Mouse (Mus musculus): Measurements from ENCODE around the gene Kcnj6. TPM values are rescaled to one million over a fixed set of nuclear protein-coding genes. Genes with fewer than 3 reads are reported as not detected.

Kcnj6 gene
- polyA plus RNA-seq, 1 experiment from 2014 or later = 3.3 TPM

DNA sequence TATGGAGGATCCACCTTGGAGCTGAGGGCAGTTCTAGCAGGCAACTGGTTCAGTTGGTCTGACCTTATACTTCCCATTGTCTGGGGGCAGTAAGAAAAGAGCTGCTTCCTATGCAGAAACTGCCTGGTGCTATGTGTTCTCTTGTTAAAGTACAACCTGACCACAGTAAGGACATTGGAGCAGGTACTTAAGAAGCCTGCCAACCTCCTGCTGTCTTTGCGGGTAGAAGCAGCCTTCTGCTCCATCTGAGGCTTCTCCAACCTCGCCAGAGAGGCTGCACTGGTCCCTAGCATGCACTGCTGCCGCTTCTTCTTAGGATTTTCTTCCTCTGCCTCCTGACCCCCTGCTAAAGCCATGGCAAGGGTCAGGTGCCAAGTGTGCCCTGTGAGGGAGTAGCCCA lies 113.6 kb downstream of the Kcnj6 start:
- no peak overlapping the region for H3K4me3 ChIP-seq (replicated peaks; ENCODE audit: low read depth, low read length)
- ATAC-seq (ENCODE audit: low FRiP score, low TSS enrichment) (no peak), DNase-seq (no peak)
- H3K4me1 ChIP-seq (ENCODE audit: control insufficient read depth, insufficient read depth, low read length) = no peaks in the 10 kb centered on the region
- no peak overlapping the region for H3K9ac ChIP-seq (replicated peaks; ENCODE audit: low read length)
- no peak overlapping the region for H3K4me2 ChIP-seq (ENCODE audit: low read length)
- no peaks in the 10 kb centered on the region for H3K36me3 ChIP-seq (ENCODE audit: control insufficient read depth, insufficient read depth, low read length)
- H3K9me3 ChIP-seq (ENCODE audit: control insufficient read depth, low read length) = no peaks in the 10 kb centered on the region
- H3K27me3 ChIP-seq (ENCODE audit: control insufficient read depth, insufficient read depth, low read length) = no peaks in the 10 kb centered on the region
- WGBS = 71% methylated on average over 3 of the region's 3 CpGs
- H3K27ac ChIP-seq (replicated peaks; ENCODE audit: low read depth, low read length) = no peak overlapping the region

DNA sequence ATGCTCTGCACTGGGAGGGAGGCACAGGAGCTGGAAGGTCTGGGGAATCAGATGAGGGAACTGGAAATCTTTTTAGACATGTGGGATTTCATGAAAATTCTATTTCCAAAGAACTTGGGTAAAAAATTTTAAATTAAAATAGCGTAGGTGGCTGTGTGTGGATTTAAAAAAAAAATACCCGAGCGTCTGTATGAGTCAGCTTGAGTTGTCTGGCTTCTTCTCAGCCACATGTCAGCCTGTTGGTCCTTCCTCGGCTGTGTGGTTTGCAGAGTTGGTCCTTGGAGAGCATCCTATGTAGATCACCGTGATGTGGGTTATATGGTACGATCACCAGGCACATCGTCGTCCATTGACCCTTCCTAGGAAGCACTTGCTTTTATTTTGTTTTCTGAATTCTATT lies 114.3 kb downstream of the Kcnj6 start:
- Histone ChIP-seq H3K9ac (replicated peaks; ENCODE audit: low read length) (no peak overlapping the region), H3K4me2 (ENCODE audit: low read length) (no peak overlapping the region), H3K9me3 (ENCODE audit: control insufficient read depth, low read length) (no peaks in the 10 kb centered on the region), H3K4me3 (replicated peaks; ENCODE audit: low read depth, low read length) (no peak overlapping the region), H3K4me1 (ENCODE audit: control insufficient read depth, insufficient read depth, low read length) (no peaks in the 10 kb centered on the region), H3K36me3 (ENCODE audit: control insufficient read depth, insufficient read depth, low read length) (no peaks in the 10 kb centered on the region), H3K27ac (replicated peaks; ENCODE audit: low read depth, low read length) (no peak overlapping the region), H3K27me3 (ENCODE audit: control insufficient read depth, insufficient read depth, low read length) (no peaks in the 10 kb centered on the region)
- ATAC-seq (ENCODE audit: low FRiP score, low TSS enrichment) (no peak), DNase-seq (no peak)
- WGBS = 81% methylated on average over 8 of the region's 8 CpGs

DNA sequence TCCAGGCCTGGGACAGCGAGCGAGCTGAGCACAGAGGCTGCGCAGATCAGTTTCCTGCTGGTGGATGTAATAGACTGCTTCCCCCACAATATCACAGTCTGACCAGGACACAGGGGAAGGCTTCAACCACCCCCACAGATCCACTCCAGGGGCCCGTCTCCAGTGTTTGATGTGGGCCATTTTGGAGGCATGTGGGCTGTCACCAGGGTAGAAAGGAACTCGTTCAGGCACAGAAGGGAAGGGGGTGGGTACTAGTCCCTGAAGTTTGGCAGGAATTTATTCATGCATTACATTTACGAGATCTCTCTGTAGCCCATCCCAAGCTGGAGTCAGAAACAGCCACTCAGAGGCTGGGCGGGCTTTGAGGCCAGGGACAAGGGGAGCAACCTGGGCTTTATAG lies 115.4 kb downstream of the Kcnj6 start:
- H3K9ac ChIP-seq (replicated peaks; ENCODE audit: low read length) = no peak overlapping the region
- H3K36me3 ChIP-seq (ENCODE audit: control insufficient read depth, insufficient read depth, low read length) = no peaks in the 10 kb centered on the region
- H3K4me3 ChIP-seq (replicated peaks; ENCODE audit: low read depth, low read length) = no peak overlapping the region
- no peaks in the 10 kb centered on the region for H3K27me3 ChIP-seq (ENCODE audit: control insufficient read depth, insufficient read depth, low read length)
- H3K27ac ChIP-seq (replicated peaks; ENCODE audit: low read depth, low read length) = no peak overlapping the region
- DNase-seq (no peak), ATAC-seq (ENCODE audit: low FRiP score, low TSS enrichment) (no peak)
- no peak overlapping the region for H3K4me2 ChIP-seq (ENCODE audit: low read length)
- WGBS = 58% methylated on average over 7 of the region's 7 CpGs
- no peaks in the 10 kb centered on the region for H3K9me3 ChIP-seq (ENCODE audit: control insufficient read depth, low read length)
- H3K4me1 ChIP-seq (ENCODE audit: control insufficient read depth, insufficient read depth, low read length) = no peaks in the 10 kb centered on the region

DNA sequence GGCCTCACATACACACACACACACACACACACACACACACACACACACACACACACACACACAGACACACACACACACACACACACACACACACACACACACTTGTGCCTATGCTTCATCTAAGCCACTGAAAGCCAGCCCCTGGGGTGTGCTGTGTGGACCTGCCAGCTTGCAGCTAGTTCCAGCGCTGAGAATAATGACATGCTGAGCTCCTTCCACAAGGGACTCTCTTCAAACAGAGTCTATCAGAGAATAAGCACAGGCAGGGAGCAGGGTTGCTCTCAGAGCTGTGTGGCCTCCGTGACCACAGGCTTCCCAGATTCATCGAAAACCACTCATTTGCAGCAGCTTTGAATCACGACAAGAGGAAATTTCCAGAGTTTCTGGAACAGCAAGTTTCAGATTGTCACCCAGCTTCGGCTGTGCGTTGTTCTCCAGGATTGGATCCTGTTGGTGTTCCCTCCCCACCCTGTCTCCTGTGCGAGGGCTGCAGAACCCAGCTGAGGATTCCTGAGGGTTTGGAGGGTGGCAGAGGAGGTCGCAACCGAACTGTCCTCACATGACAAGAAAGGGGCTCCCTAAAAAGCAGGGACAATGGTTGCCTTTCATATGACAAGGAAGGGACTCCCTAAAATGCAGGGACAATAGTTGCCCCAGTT lies 124.8 kb downstream of the Kcnj6 start:
- no peak for ATAC-seq (ENCODE audit: low FRiP score, low TSS enrichment)
- H3K4me1 ChIP-seq (ENCODE audit: control insufficient read depth, insufficient read depth, low read length) = peaks cover 8% of the 10 kb centered on the region
- H3K36me3 ChIP-seq (ENCODE audit: control insufficient read depth, insufficient read depth, low read length) = no peaks in the 10 kb centered on the region
- H3K9me3 ChIP-seq (ENCODE audit: control insufficient read depth, low read length) = no peaks in the 10 kb centered on the region
- H3K27ac ChIP-seq (replicated peaks; ENCODE audit: low read depth, low read length) = peak overlapping the region; percentile 22; the same call in 1 of the 2 replicates
- H3K4me3 ChIP-seq (replicated peaks; ENCODE audit: low read depth, low read length) = no peak overlapping the region
- 23% methylated on average over 9 of the region's 9 CpGs for WGBS
- no peaks in the 10 kb centered on the region for H3K27me3 ChIP-seq (ENCODE audit: control insufficient read depth, insufficient read depth, low read length)
- DNase-seq = peak; percentile 73
- H3K9ac ChIP-seq (replicated peaks; ENCODE audit: low read length) = no peak overlapping the region
- H3K4me2 ChIP-seq (ENCODE audit: low read length) = peak overlapping the region; percentile 4; the same call in 1 of the 2 replicates

DNA sequence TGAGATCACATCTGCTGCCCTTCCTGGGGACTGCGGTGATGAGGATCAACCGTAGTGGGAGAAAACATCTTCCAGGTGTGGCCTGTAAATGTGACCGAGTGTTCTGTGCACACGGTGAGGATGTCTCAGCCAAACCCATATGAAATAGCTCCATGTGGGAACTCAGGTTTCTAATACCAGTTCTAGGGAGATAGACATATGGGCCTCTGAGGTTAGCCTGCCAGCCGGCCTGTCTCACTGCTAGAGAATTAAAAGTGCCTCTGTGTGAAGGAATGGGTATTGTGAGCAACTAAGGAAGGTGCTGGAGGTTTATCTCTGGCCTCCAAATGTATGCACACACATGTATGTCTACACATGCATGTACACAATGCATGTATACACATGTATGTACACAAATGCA lies 129.1 kb downstream of the Kcnj6 start:
- peaks cover 8% of the 10 kb centered on the region for H3K4me1 ChIP-seq (ENCODE audit: control insufficient read depth, insufficient read depth, low read length)
- no peak overlapping the region for H3K27ac ChIP-seq (replicated peaks; ENCODE audit: low read depth, low read length)
- H3K36me3 ChIP-seq (ENCODE audit: control insufficient read depth, insufficient read depth, low read length) = no peaks in the 10 kb centered on the region
- ATAC-seq (ENCODE audit: low FRiP score, low TSS enrichment) = no peak
- H3K9me3 ChIP-seq (ENCODE audit: control insufficient read depth, low read length) = no peaks in the 10 kb centered on the region
- H3K4me2 ChIP-seq (ENCODE audit: low read length) = no peak overlapping the region
- 89% methylated on average over 5 of the region's 5 CpGs for WGBS
- no peaks in the 10 kb centered on the region for H3K27me3 ChIP-seq (ENCODE audit: control insufficient read depth, insufficient read depth, low read length)
- H3K9ac ChIP-seq (replicated peaks; ENCODE audit: low read length) = no peak overlapping the region
- H3K4me3 ChIP-seq (replicated peaks; ENCODE audit: low read depth, low read length) = no peak overlapping the region
- no peak for DNase-seq

DNA sequence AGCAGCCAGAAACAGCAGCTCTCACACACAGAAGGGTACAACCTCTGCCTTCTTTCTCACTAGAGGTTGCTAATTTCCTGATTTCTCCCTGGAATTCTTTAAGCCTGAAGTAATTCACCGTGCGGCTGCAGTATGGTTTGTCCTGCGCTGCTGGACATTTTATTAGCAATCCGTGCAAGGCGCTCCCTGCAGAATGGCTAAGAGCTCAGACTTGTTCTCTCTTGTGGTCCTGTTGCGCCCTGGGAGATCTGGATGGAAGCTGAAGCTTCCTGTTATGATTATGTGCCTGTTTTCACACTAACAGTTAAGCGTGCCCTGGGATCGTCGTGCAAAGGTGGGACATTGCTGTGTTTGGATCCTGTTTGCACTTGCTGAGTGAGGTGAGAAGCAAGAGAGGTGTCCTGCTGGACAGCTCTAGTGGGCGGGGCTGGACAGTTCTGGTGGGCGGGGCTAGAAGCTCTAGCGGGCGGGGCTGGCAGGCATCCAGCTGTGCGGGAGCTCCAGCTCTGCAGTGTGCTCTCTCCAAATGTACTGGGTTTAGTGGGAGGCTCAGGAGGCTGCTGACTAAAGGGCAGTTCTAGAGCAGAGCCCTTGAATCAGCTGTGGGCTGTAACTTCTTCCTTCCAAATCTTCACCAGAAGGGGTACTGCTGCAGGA lies 131.1 kb downstream of the Kcnj6 start:
- peak; percentile 12 for DNase-seq
- Histone ChIP-seq H3K4me3 (replicated peaks; ENCODE audit: low read depth, low read length) (no peak overlapping the region), H3K4me1 (ENCODE audit: control insufficient read depth, insufficient read depth, low read length) (no peaks in the 10 kb centered on the region), H3K9me3 (ENCODE audit: control insufficient read depth, low read length) (no peaks in the 10 kb centered on the region), H3K36me3 (ENCODE audit: control insufficient read depth, insufficient read depth, low read length) (no peaks in the 10 kb centered on the region), H3K27me3 (ENCODE audit: control insufficient read depth, insufficient read depth, low read length) (no peaks in the 10 kb centered on the region), H3K9ac (replicated peaks; ENCODE audit: low read length) (no peak overlapping the region), H3K27ac (replicated peaks; ENCODE audit: low read depth, low read length) (no peak overlapping the region), H3K4me2 (ENCODE audit: low read length) (no peak overlapping the region)
- ATAC-seq (ENCODE audit: low FRiP score, low TSS enrichment) = no peak
- 56% methylated on average over 14 of the region's 14 CpGs for WGBS

DNA sequence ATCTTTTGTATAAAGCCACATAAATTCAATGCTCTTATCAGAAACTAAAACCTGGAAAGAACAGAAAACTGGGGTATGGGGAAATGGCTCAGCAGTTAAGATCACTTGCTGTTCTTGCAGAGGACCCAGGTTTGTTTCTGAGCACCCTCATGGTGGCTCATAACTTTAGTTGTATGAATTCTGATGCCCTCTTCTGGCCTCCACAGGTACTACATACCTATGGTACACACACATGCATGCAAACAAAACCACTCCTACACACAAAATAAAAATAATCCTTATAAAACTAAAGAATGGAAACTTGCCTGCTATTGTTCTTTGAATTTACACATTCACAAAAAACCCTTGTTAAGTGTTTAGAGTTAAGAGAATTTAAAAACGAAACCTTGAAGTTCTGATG lies 131.7 kb downstream of the Kcnj6 start:
- H3K36me3 ChIP-seq (ENCODE audit: control insufficient read depth, insufficient read depth, low read length) = no peaks in the 10 kb centered on the region
- no peaks in the 10 kb centered on the region for H3K4me1 ChIP-seq (ENCODE audit: control insufficient read depth, insufficient read depth, low read length)
- H3K27me3 ChIP-seq (ENCODE audit: control insufficient read depth, insufficient read depth, low read length) = no peaks in the 10 kb centered on the region
- WGBS = 94% methylated on average over 1 of the region's 1 CpGs
- no peak overlapping the region for H3K27ac ChIP-seq (replicated peaks; ENCODE audit: low read depth, low read length)
- DNase-seq = no peak
- no peak overlapping the region for H3K4me3 ChIP-seq (replicated peaks; ENCODE audit: low read depth, low read length)
- H3K9ac ChIP-seq (replicated peaks; ENCODE audit: low read length) = no peak overlapping the region
- H3K4me2 ChIP-seq (ENCODE audit: low read length) = no peak overlapping the region
- H3K9me3 ChIP-seq (ENCODE audit: control insufficient read depth, low read length) = no peaks in the 10 kb centered on the region
- ATAC-seq (ENCODE audit: low FRiP score, low TSS enrichment) = no peak

DNA sequence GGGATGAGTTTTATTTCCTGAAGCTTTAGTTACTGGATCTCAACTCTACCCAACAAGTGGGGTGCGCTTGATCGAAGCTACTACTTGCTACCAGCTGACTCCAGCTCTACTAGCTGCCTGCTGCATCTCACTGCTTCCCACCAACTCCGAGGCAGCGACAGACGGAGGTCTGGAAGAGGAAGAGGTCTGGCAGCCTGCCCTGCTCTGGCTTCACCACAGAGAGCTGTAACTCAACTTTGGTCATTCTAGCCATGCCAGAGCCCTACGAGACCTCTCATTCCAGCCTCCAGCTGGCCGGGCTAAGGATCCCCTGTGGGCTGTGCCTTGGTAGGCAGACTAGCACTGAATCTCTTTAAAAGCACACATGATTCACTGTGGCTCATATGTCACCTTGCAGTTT lies 132.4 kb downstream of the Kcnj6 start:
- Histone ChIP-seq H3K27ac (replicated peaks; ENCODE audit: low read depth, low read length) (no peak overlapping the region), H3K4me3 (replicated peaks; ENCODE audit: low read depth, low read length) (no peak overlapping the region), H3K4me2 (ENCODE audit: low read length) (no peak overlapping the region), H3K4me1 (ENCODE audit: control insufficient read depth, insufficient read depth, low read length) (no peaks in the 10 kb centered on the region), H3K36me3 (ENCODE audit: control insufficient read depth, insufficient read depth, low read length) (no peaks in the 10 kb centered on the region), H3K27me3 (ENCODE audit: control insufficient read depth, insufficient read depth, low read length) (no peaks in the 10 kb centered on the region), H3K9me3 (ENCODE audit: control insufficient read depth, low read length) (no peaks in the 10 kb centered on the region), H3K9ac (replicated peaks; ENCODE audit: low read length) (no peak overlapping the region)
- WGBS = 93% methylated on average over 7 of the region's 7 CpGs
- DNase-seq = no peak
- ATAC-seq (ENCODE audit: low FRiP score, low TSS enrichment) = no peak

DNA sequence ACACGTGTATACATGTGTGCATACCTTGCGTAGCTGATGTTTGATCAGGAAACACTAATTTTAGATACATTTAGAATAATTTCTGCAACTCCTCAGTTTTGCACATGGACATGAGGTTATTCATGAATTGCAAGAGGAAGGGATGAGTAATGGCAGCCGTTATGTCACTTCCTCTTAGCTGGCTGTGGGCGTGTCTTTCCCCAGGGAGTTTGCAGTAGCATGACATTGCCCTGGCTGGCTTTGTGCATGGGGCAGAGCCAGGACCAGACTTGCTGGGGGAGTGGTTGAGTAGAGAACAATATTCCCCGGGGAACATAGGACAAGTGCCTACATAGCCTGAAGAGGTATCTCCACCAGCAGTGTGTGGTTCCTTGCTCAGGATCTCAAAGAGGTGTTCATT lies 134.0 kb downstream of the Kcnj6 start:
- Histone ChIP-seq H3K4me1 (ENCODE audit: control insufficient read depth, insufficient read depth, low read length) (no peaks in the 10 kb centered on the region), H3K4me2 (ENCODE audit: low read length) (no peak overlapping the region), H3K36me3 (ENCODE audit: control insufficient read depth, insufficient read depth, low read length) (no peaks in the 10 kb centered on the region), H3K9me3 (ENCODE audit: control insufficient read depth, low read length) (no peaks in the 10 kb centered on the region), H3K27ac (replicated peaks; ENCODE audit: low read depth, low read length) (no peak overlapping the region), H3K4me3 (replicated peaks; ENCODE audit: low read depth, low read length) (no peak overlapping the region), H3K9ac (replicated peaks; ENCODE audit: low read length) (no peak overlapping the region), H3K27me3 (ENCODE audit: control insufficient read depth, insufficient read depth, low read length) (no peaks in the 10 kb centered on the region)
- 94% methylated on average over 5 of the region's 5 CpGs for WGBS
- no peak for DNase-seq
- no peak for ATAC-seq (ENCODE audit: low FRiP score, low TSS enrichment)

Measured in midbrain, embryonic 14.5 days (tissue).